Mouse (Mus musculus) spleen, postnatal 4 days (tissue): Measurements from ENCODE around the gene Adipor2.
"Not testable (repeated sequence)": the region's sequence is repeated elsewhere in the genome, so short reads cannot be mapped to it uniquely, and the experiment has no call there.

Experiments
- DNase-seq, 2 experiments: peaks; one replicate each; pipeline ENCODE4 v3.0.0; 2022; ENCODE audit warnings: low spot score in 2 of 2

Adipor2 gene

GRCm38 (mm10) chr6:119417354-119417753 lies at the start of gene Adipor2:
Gene Adipor2, minus strand, starts transcription at chr6:119417704.
- DNase-seq: peak; percentile 56 to 69

- DNase-seq: no peak
These were observed 48.7 kb upstream of the Adipor2 start for GRCm38 (mm10) chr6:119466161-119466560.

DNA sequence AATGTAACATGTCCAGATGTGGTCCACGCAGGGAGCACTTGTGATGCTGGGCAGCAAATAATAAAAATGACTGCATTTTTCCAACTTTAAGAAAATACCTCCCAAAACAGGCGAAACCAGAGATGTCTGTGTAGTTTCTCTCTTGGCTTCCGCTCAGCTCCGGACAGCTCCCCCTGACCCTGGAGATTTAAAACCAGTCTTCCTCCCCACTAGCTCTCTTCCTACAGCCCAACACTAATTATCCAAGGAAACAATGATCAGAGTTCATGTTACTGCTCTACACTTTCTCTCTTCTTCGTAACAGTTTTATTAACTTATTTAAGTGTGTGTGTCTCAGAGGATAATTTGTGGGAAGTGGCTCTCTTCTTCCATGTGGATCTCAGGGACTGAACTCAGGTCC lies 42.9 kb upstream of the Adipor2 start:
- DNase-seq: no peak

- DNase-seq: no peak
These were observed 41.5 kb upstream of the Adipor2 start for GRCm38 (mm10) chr6:119459041-119459440.

- no peak for DNase-seq
These were observed 40.7 kb upstream of the Adipor2 start for GRCm38 (mm10) chr6:119458166-119458565.

GRCm38 (mm10) chr6:119451981-119452499 lies 34.5 kb upstream of the Adipor2 start:
- no peak for DNase-seq

GRCm38 (mm10) chr6:119450965-119451943 lies 33.8 kb upstream of the Adipor2 start:
- no peak for DNase-seq

DNA sequence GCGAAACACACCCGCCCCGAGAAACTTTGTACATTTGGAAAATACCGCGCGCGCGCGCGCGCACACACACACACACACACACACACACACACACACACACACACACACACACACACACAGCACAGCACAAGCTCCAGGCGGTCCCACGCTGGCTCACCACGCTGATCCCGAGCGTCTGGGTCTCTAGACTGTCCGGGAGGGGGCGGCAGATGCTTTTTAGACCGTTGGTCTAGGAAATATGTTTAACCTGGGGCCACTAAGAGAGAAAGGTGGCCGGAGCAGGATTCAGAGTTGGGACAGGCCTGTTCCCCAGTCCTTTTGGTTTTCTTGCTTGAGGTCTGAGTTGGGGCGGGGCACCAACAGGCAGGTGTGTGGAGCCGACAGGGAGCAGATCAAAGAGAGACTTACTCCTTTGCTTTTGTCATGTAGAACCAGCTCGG lies 31.6 kb upstream of the Adipor2 start:
- peak; percentile 28 to 69 for DNase-seq

DNA sequence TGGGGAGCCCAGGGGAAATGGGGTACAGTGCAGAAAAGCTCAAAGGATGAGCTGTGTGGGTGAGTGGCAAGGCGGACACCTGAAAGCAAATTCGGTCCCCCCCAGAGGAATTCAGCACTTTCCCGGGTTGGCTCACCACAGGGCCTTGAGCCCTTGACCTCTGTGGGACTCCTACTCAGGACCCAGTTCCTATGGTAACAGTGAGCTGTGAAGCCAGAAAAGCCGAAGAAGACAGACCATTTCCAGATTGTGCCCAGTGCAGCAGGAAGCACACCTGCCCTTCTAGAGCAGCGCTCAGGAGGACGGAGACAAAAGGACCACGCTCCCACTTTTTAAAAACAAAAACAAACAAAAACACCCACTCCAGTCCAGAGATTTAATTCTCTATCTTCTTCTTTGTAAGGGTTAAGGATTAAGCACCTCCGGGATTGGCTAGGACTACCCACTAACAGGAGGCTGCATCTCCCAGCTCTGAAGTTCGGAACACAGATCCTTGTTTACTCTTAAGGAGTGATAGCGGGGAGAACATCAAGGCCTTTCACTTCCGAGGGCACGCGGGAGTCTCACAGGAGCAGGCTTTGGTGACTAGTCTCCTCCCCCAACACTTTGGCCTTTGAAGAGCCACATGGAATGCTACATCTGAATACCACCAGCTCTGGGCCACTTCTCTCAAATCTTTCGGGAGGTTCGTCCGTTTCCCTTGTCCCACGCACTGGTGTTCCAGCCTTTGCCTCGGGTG lies 31.0 kb upstream of the Adipor2 start:
- no peak for DNase-seq

GRCm38 (mm10) chr6:119445671-119446607 lies 28.4 kb upstream of the Adipor2 start:
- no peak for DNase-seq

GRCm38 (mm10) chr6:119443742-119444645 lies 26.5 kb upstream of the Adipor2 start:
- peak; percentile 70 to 89 for DNase-seq

GRCm38 (mm10) chr6:119442729-119443128 lies 25.2 kb upstream of the Adipor2 start:
- DNase-seq: not testable (repeated sequence)

- DNase-seq: no peak
These were observed 20.6 kb upstream of the Adipor2 start for GRCm38 (mm10) chr6:119437894-119438761.

DNA sequence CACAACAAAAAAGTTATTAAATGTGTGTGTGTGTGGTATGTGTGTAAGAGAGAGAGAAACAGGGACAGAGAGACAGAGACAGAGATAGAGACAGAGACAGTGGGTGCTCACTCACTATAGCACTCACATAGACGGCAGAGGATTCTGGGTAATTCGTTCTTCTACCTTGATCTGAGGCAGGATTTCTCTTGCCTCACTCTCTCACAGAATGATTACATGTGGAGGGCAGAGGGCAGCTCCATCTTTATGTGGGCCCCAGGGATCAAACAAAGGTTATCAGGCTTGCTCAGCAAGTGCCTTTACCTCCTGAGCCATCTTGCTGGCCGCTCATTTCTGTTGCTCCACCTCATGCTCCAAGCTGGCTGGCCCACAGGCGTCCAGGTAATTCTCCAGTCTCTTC lies 16.9 kb upstream of the Adipor2 start:
- DNase-seq: no peak

DNA sequence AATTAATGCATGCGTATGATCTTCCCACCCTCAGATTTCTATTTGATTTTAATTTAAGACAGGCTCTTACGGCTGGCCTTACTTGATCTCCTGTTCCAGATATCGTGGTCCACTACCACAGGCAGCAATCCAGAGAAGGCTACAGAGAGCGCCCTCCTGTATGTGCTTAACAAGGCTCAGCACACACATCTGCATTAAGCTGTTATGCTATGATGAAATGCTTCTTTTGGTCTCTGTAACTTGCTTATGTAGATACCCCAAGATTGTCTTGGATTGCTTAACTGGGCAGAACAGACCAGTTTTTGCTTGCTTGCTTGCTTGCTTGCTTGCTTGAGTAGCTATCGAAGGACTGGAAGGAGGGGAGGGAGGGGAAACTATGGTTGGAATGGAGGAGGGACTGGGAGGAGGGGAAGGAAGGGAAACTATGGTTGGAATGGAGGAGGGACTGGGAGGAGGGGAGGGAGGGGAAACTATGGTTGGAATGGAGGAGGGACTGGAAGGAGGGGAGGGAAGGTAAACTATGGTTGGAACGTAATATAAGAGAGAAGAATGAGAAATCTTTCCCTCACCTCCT lies 14.3 kb upstream of the Adipor2 start:
- DNase-seq: no peak

DNA sequence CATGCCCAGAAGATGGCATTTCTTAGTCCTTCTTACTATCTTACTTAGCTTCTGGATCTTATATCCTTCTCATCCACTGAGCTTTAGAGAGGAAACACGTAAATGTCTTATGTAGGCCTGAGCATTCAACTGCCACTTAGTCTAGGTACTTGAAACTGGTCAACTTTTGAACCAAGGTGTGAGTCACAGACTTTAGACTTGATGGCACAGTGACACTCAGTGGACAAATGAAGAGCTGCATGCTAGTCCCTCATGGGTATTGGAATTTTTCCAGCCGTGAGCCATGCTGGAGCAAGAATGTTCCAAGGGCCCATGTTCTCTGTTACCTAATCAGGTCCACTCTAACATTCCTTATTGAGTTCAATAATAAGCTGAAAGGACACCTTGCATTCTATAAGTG lies 13.0 kb upstream of the Adipor2 start:
- peak in 1 of 2 experiments; percentile 70 for DNase-seq

GRCm38 (mm10) chr6:119429311-119429710 lies 11.8 kb upstream of the Adipor2 start:
- no peak for DNase-seq

GRCm38 (mm10) chr6:119428611-119429010 lies 11.1 kb upstream of the Adipor2 start:
- DNase-seq: peak; percentile 47 to 70

- no peak for DNase-seq
These were observed 3.5 kb upstream of the Adipor2 start for GRCm38 (mm10) chr6:119421001-119421400.
